Mouse (Mus musculus): Measurements from ENCODE around the gene Fbxw11. TPM values are rescaled to one million over a fixed set of nuclear protein-coding genes. Genes with fewer than 3 reads are reported as not detected.
"Not testable (repeated sequence)": the region's sequence is repeated elsewhere in the genome, so short reads cannot be mapped to it uniquely, and the experiment has no call there.

Gene Fbxw11
- polyA plus RNA-seq, 1 experiment, result 44.5 TPM

GRCm38 (mm10) chr11:32612304-32612703, 30.2 kb upstream of the Fbxw11 start:
- no peak for TF ChIP-seq POLR2AphosphoS2 (IDR thresholded peaks at IDR 0.05; ENCODE audit: insufficient read length, low read depth)
- TF ChIP-seq TCF3 (IDR thresholded peaks at IDR 0.05; ENCODE audit: insufficient read length, low read depth), result no peak
- no peak for TF ChIP-seq REST (IDR thresholded peaks at IDR 0.05; ENCODE audit: insufficient read depth, insufficient read length)
- TF ChIP-seq TCF12 (IDR thresholded peaks at IDR 0.05; ENCODE audit: insufficient read depth, poor library complexity, severe bottlenecking), result no peak
- TF ChIP-seq USF1 (IDR thresholded peaks at IDR 0.05; ENCODE audit: low read depth), result no peak
- TF ChIP-seq E2F4 (IDR thresholded peaks at IDR 0.05; ENCODE audit: insufficient read depth), result no peak
- no peak for TF ChIP-seq MYOG (IDR thresholded peaks at IDR 0.05; ENCODE audit: control insufficient read depth in 1 of 3, insufficient read depth in 1 of 3, insufficient read length in 2 of 3, low read depth in 2 of 3)
- no peak for TF ChIP-seq CEBPB (IDR thresholded peaks at IDR 0.05; ENCODE audit: insufficient read depth, poor library complexity, severe bottlenecking)
- no peak for TF ChIP-seq SRF (IDR thresholded peaks at IDR 0.05; ENCODE audit: control insufficient read depth, insufficient read length, low read depth)
- TF ChIP-seq POLR2A (IDR thresholded peaks at IDR 0.05; ENCODE audit: insufficient read length, low read depth), result no peak
- TF ChIP-seq MYOD1 (IDR thresholded peaks at IDR 0.05; ENCODE audit: control insufficient read depth in 1 of 3, insufficient read length in 2 of 3, low read depth in 2 of 3), result no peak
- no peak for TF ChIP-seq MAX (IDR thresholded peaks at IDR 0.05; ENCODE audit: low read depth)
- peaks cover 9% of the 10 kb centered on the region for H3K36me3 ChIP-seq (ENCODE audit: control insufficient read depth, insufficient read depth)

DNA sequence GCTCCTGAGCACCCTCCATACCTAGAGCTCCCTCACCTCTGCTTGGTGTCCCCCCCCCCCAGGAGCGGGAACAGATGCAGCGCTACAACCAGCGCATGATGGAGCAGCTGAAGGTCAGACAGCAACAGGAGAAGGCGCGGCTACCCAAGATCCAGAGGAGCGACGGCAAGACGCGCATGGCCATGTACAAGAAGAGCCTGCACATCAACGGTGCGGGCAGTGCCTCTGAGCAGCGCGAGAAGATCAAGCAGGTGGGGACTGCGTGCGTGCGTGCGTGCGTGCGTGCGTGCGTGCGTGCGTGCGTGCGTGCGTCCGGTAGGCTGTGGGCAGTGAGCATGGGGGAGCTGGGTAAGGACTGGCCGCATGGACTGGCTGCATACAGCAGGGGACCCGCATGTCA, 28.1 kb upstream of the Fbxw11 start:
- no peak overlapping the region for H3K4me2 ChIP-seq (ENCODE audit: low read depth)
- H3K4me3 ChIP-seq, result no peak overlapping the region
- no peaks in the 10 kb centered on the region for H3K27me3 ChIP-seq (ENCODE audit: control insufficient read depth, insufficient read depth, insufficient read length)
- peaks cover 12% of the 10 kb centered on the region for H3K36me3 ChIP-seq (ENCODE audit: control insufficient read depth, insufficient read depth)
- no peak overlapping the region for H3ac ChIP-seq (ENCODE audit: control insufficient read depth, insufficient read length)
- no peaks in the 10 kb centered on the region for H3K79me2 ChIP-seq (ENCODE audit: control insufficient read depth, insufficient read depth)
- no peak for TF ChIP-seq MYOD1 (IDR thresholded peaks at IDR 0.05; ENCODE audit: control insufficient read depth in 1 of 3, insufficient read length in 2 of 3, low read depth in 2 of 3)
- TF ChIP-seq TCF12 (IDR thresholded peaks at IDR 0.05; ENCODE audit: insufficient read depth, poor library complexity, severe bottlenecking), result no peak
- no peak for TF ChIP-seq REST (IDR thresholded peaks at IDR 0.05; ENCODE audit: insufficient read depth, insufficient read length)
- TF ChIP-seq POLR2A (IDR thresholded peaks at IDR 0.05; ENCODE audit: insufficient read length, low read depth), result no peak

More at GRCm38 (mm10) chr11:32612304-32612703, 30.2 kb upstream of the Fbxw11 start:
- no peaks in the 10 kb centered on the region for H3K79me2 ChIP-seq (ENCODE audit: control insufficient read depth, insufficient read depth)
- H3K4me2 ChIP-seq (ENCODE audit: low read depth), result no peak overlapping the region
- H3K4me3 ChIP-seq, result no peak overlapping the region
- no peak overlapping the region for H3ac ChIP-seq (ENCODE audit: control insufficient read depth, insufficient read length)
- H3K27me3 ChIP-seq (ENCODE audit: control insufficient read depth, insufficient read depth, insufficient read length), result no peaks in the 10 kb centered on the region

DNA sequence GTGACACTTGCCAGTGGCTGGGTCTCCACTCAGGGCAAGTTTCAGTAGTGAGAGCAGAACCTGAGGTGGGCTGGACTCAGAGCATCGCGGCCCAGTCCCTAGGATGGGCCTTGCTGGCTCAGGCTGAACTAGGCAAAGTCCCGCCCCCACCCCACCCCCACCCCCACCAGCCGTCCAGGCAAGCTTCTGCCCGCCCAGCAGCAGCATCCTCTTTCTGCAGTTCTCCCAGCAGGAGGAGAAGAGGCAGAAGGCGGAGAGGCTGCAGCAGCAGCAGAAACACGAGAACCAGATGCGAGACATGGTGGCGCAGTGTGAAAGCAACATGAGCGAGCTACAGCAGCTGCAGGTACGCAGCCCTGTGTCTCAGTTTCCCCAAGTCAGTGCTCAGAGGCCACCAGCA, 27.0 kb upstream of the Fbxw11 start:
- no peaks in the 10 kb centered on the region for H3K27me3 ChIP-seq (ENCODE audit: control insufficient read depth, insufficient read depth, insufficient read length)
- H3K79me2 ChIP-seq (ENCODE audit: control insufficient read depth, insufficient read depth), result no peaks in the 10 kb centered on the region
- no peak overlapping the region for H3K4me3 ChIP-seq
- no peak for TF ChIP-seq USF1 (IDR thresholded peaks at IDR 0.05; ENCODE audit: low read depth)
- TF ChIP-seq E2F4 (IDR thresholded peaks at IDR 0.05; ENCODE audit: insufficient read depth), result no peak
- no peak for TF ChIP-seq TCF12 (IDR thresholded peaks at IDR 0.05; ENCODE audit: insufficient read depth, poor library complexity, severe bottlenecking)
- TF ChIP-seq POLR2AphosphoS2 (IDR thresholded peaks at IDR 0.05; ENCODE audit: insufficient read length, low read depth), result no peak
- TF ChIP-seq TCF3 (IDR thresholded peaks at IDR 0.05; ENCODE audit: insufficient read length, low read depth), result no peak
- TF ChIP-seq SRF (IDR thresholded peaks at IDR 0.05; ENCODE audit: control insufficient read depth, insufficient read length, low read depth), result no peak
- no peak for TF ChIP-seq MYOD1 (IDR thresholded peaks at IDR 0.05; ENCODE audit: control insufficient read depth in 1 of 3, insufficient read length in 2 of 3, low read depth in 2 of 3)
- no peak for TF ChIP-seq MYOG (IDR thresholded peaks at IDR 0.05; ENCODE audit: control insufficient read depth in 1 of 3, insufficient read depth in 1 of 3, insufficient read length in 2 of 3, low read depth in 2 of 3)
- TF ChIP-seq MAX (IDR thresholded peaks at IDR 0.05; ENCODE audit: low read depth), result no peak
- TF ChIP-seq POLR2A (IDR thresholded peaks at IDR 0.05; ENCODE audit: insufficient read length, low read depth), result no peak
- TF ChIP-seq REST (IDR thresholded peaks at IDR 0.05; ENCODE audit: insufficient read depth, insufficient read length), result no peak
- TF ChIP-seq CEBPB (IDR thresholded peaks at IDR 0.05; ENCODE audit: insufficient read depth, poor library complexity, severe bottlenecking), result no peak
- peaks cover 12% of the 10 kb centered on the region for H3K36me3 ChIP-seq (ENCODE audit: control insufficient read depth, insufficient read depth)
- no peak overlapping the region for H3ac ChIP-seq (ENCODE audit: control insufficient read depth, insufficient read length)
- no peak overlapping the region for H3K4me2 ChIP-seq (ENCODE audit: low read depth)

GRCm38 (mm10) chr11:32616091-32616490, 26.4 kb upstream of the Fbxw11 start:
- no peak overlapping the region for H3K4me3 ChIP-seq
- H3K79me2 ChIP-seq (ENCODE audit: control insufficient read depth, insufficient read depth), result no peaks in the 10 kb centered on the region
- H3ac ChIP-seq (ENCODE audit: control insufficient read depth, insufficient read length), result no peak overlapping the region
- peaks cover 7% of the 10 kb centered on the region for H3K36me3 ChIP-seq (ENCODE audit: control insufficient read depth, insufficient read depth)
- H3K27me3 ChIP-seq (ENCODE audit: control insufficient read depth, insufficient read depth, insufficient read length), result no peaks in the 10 kb centered on the region
- TF ChIP-seq REST (IDR thresholded peaks at IDR 0.05; ENCODE audit: insufficient read depth, insufficient read length) (no peak), TCF3 (IDR thresholded peaks at IDR 0.05; ENCODE audit: insufficient read length, low read depth) (no peak), TCF12 (IDR thresholded peaks at IDR 0.05; ENCODE audit: insufficient read depth, poor library complexity, severe bottlenecking) (no peak), USF1 (IDR thresholded peaks at IDR 0.05; ENCODE audit: low read depth) (no peak), MYOD1 (IDR thresholded peaks at IDR 0.05; ENCODE audit: control insufficient read depth in 1 of 3, insufficient read length in 2 of 3, low read depth in 2 of 3) (no peak), MAX (IDR thresholded peaks at IDR 0.05; ENCODE audit: low read depth) (no peak), MYOG (IDR thresholded peaks at IDR 0.05; ENCODE audit: control insufficient read depth in 1 of 3, insufficient read depth in 1 of 3, insufficient read length in 2 of 3, low read depth in 2 of 3) (no peak), CEBPB (IDR thresholded peaks at IDR 0.05; ENCODE audit: insufficient read depth, poor library complexity, severe bottlenecking) (no peak)
- no peak overlapping the region for H3K4me2 ChIP-seq (ENCODE audit: low read depth)

GRCm38 (mm10) chr11:32618036-32618435, 24.5 kb upstream of the Fbxw11 start:
- H3K4me3 ChIP-seq, result no peak overlapping the region
- TF ChIP-seq TCF12 (IDR thresholded peaks at IDR 0.05; ENCODE audit: insufficient read depth, poor library complexity, severe bottlenecking), result no peak
- no peak for TF ChIP-seq SRF (IDR thresholded peaks at IDR 0.05; ENCODE audit: control insufficient read depth, insufficient read length, low read depth)
- TF ChIP-seq CEBPB (IDR thresholded peaks at IDR 0.05; ENCODE audit: insufficient read depth, poor library complexity, severe bottlenecking), result no peak
- no peak for TF ChIP-seq MYOG (IDR thresholded peaks at IDR 0.05; ENCODE audit: control insufficient read depth in 1 of 3, insufficient read depth in 1 of 3, insufficient read length in 2 of 3, low read depth in 2 of 3)
- no peak for TF ChIP-seq POLR2A (IDR thresholded peaks at IDR 0.05; ENCODE audit: insufficient read length, low read depth)
- TF ChIP-seq MAX (IDR thresholded peaks at IDR 0.05; ENCODE audit: low read depth), result no peak
- no peak for TF ChIP-seq USF1 (IDR thresholded peaks at IDR 0.05; ENCODE audit: low read depth)
- no peak for TF ChIP-seq REST (IDR thresholded peaks at IDR 0.05; ENCODE audit: insufficient read depth, insufficient read length)
- no peak for TF ChIP-seq E2F4 (IDR thresholded peaks at IDR 0.05; ENCODE audit: insufficient read depth)
- no peak for TF ChIP-seq MYOD1 (IDR thresholded peaks at IDR 0.05; ENCODE audit: control insufficient read depth in 1 of 3, insufficient read length in 2 of 3, low read depth in 2 of 3)
- TF ChIP-seq POLR2AphosphoS2 (IDR thresholded peaks at IDR 0.05; ENCODE audit: insufficient read length, low read depth), result no peak
- TF ChIP-seq TCF3 (IDR thresholded peaks at IDR 0.05; ENCODE audit: insufficient read length, low read depth), result no peak
- H3ac ChIP-seq (ENCODE audit: control insufficient read depth, insufficient read length), result no peak overlapping the region
- no peak overlapping the region for H3K4me2 ChIP-seq (ENCODE audit: low read depth)
- no peaks in the 10 kb centered on the region for H3K79me2 ChIP-seq (ENCODE audit: control insufficient read depth, insufficient read depth)
- no peaks in the 10 kb centered on the region for H3K27me3 ChIP-seq (ENCODE audit: control insufficient read depth, insufficient read depth, insufficient read length)
- H3K36me3 ChIP-seq (ENCODE audit: control insufficient read depth, insufficient read depth), result peaks cover 5% of the 10 kb centered on the region

DNA sequence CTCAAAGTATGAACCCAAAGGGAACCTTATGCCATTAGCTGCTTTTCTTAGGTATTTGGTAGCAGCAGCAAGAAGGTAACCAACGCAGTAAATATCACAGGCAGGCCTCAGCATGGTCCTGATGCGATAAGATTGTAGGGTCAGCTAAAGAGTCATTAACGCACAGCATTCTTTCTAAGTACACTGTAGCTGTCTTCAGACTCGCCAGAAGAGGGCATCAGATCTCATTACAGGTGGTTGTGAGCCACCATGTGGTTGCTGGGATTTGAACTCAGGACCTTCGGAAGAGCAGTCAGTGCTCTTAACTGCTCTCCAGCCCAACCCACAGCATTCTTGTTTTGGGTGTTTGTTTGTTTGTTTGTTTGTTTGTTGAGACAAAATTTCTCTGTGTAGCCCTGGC, 23.9 kb upstream of the Fbxw11 start:
- H3K79me2 ChIP-seq (ENCODE audit: control insufficient read depth, insufficient read depth); H3K4me3 ChIP-seq; H3K36me3 ChIP-seq (ENCODE audit: control insufficient read depth, insufficient read depth); H3ac ChIP-seq (ENCODE audit: control insufficient read depth, insufficient read length); H3K27me3 ChIP-seq (ENCODE audit: control insufficient read depth, insufficient read depth, insufficient read length); H3K4me2 ChIP-seq (ENCODE audit: low read depth): not testable (repeated sequence)
